Mouse (Mus musculus) ES-E14 (cell line): Measurements from ENCODE around the gene Golga7b. TPM values are rescaled to one million over a fixed set of nuclear protein-coding genes. Genes with fewer than 3 reads are reported as not detected.

Source experiments
- DNase-seq: peaks from one replicate; pipeline ENCODE4 v3.0.0-alpha.2; 2013; ENCODE audit warnings: low read depth, low spot score
- H3K27ac ChIP-seq: 2 replicates; pipeline ENCODE4 v1.5.1; 2012; ENCODE audit warnings: low read depth, mild to moderate bottlenecking, low read length, moderate library complexity, mixed read lengths; ENCODE audit not compliant: poor library complexity, insufficient read depth, severe bottlenecking
- H3K36me3 ChIP-seq: 2 replicates; pipeline ENCODE4 v1.6.1; 2012; ENCODE audit warnings: mild to moderate bottlenecking, low read length, moderate library complexity, mixed read lengths; ENCODE audit not compliant: control insufficient read depth, poor library complexity, insufficient read depth, severe bottlenecking
- H3K4me1 ChIP-seq, 2 experiments: fragments of 150-350 bp in 1 of 2; sonication (generic) in 1 of 2; 2 replicates each; pipeline ENCODE4 v1.6.1; 2012; ENCODE audit warnings: low read length in 2 of 2, mild to moderate bottlenecking in 1 of 2, mixed read lengths in 1 of 2; ENCODE audit not compliant: control insufficient read depth in 2 of 2, insufficient read depth in 2 of 2, poor library complexity in 1 of 2
- H3K4me3 ChIP-seq, 2 experiments: fragments of 150-350 bp in 1 of 2; sonication (generic) in 1 of 2; 2 replicates each; pipeline ENCODE4 v1.5.1; 2012; ENCODE audit warnings: low read length in 2 of 2, low read depth in 1 of 2, mild to moderate bottlenecking in 1 of 2, mixed read lengths in 1 of 2; ENCODE audit not compliant: insufficient read depth in 1 of 2, poor library complexity in 1 of 2, severe bottlenecking in 1 of 2
- H3K9ac ChIP-seq: 2 replicates; pipeline ENCODE4 v1.6.1; 2012; ENCODE audit warnings: low read depth, mild to moderate bottlenecking, low read length, mixed read lengths; ENCODE audit not compliant: poor library complexity, insufficient read depth, severe bottlenecking
- H3K9me3 ChIP-seq: fragments of 150-350 bp; sonication (generic); 2 replicates; pipeline ENCODE4 v1.6.1; 2012; ENCODE audit warnings: low read depth, mild to moderate bottlenecking, low read length; ENCODE audit not compliant: control insufficient read depth, insufficient read depth
- CHD2 ChIP-seq: IDR thresholded peaks from 2 replicates; pipeline ENCODE4 v1.6.1; 2014; ENCODE audit warnings: mild to moderate bottlenecking, low read depth, low read length, inconsistent platforms
- HCFC1 ChIP-seq: IDR thresholded peaks from 2 replicates; pipeline ENCODE4 v1.6.1; 2012; ENCODE audit warnings: low read length, inconsistent platforms, borderline replicate concordance; ENCODE audit not compliant: insufficient read depth
- MAFK ChIP-seq: IDR thresholded peaks from 2 replicates; pipeline ENCODE4 v1.6.1; 2014; ENCODE audit warnings: mild to moderate bottlenecking, low read depth, low read length, inconsistent platforms; ENCODE audit not compliant: insufficient read depth
- ZC3H11A ChIP-seq: IDR thresholded peaks from 2 replicates; pipeline ENCODE4 v1.6.1; 2012; ENCODE audit warnings: low read depth, mild to moderate bottlenecking, inconsistent platforms, low read length, borderline replicate concordance
- ZNF384 ChIP-seq: IDR thresholded peaks from 2 replicates; pipeline ENCODE4 v1.6.1; 2012; ENCODE audit warnings: low read depth, low read length, inconsistent platforms
- in situ Hi-C, 2 experiments: fragments of 600-800 bp; cut with MboI; formaldehyde crosslinking; loops; one replicate each; pipeline ENCODE4 v1.15.1; 2025; ENCODE audit warnings: low sequenced_read_pairs in 2 of 2, inconsistent platforms in 1 of 2; ENCODE audit not compliant: unreplicated experiment in 2 of 2
- total RNA-seq: library from RNA; depleted of rRNA; stranded (reverse); fragments of 300-350 nt; gene quantifications from 2 replicates; pipeline ENCODE4 v1.2.3, GENCODE M21; 2012; rRNA removed

The Golga7b gene
- total RNA-seq, 1 experiment = 0.09 TPM

DNA sequence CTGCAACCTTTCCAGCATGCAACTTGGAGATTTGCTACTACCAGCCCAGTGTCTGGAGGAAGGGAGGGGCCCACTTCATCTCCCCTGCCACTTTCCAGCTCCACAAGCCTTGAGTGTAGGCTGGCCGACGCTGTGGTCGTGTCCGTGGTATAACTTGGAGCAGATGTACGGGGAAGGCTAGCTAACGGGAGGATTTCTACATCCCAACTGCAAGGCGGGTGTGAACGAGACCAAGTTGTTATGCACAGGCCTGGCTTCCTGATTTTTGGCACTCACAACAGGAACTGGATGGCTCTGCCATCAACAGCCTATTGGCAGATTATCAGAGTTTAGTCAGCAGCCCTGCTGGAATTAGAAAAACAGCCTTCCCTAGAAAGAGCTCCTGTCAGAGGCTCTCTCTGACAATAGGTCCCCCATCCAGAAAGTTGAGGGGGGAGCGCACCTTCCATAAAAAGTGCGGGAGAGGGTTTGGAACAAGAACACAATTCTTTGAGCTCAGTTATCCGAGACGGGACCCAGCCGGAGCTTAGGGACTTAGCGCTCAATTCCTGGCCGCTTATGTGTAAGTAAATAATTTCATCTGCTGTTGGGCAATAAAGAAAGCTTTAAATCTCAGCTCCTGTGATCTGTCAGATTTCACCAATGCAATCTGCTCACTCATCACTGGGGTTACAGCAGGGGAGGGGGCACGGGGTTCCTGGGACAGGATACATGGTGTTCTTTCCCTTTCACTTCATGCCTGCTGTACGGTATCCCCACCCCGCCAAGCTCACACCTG is 70.5 kb downstream of the Golga7b start:
- in situ Hi-C loops = loop anchor here in 1 of 2 experiments (5.0 kb wide), 1 partner anchor 109 kb away; no protein-coding TSS in a partner anchor
- H3K27ac ChIP-seq = no peak overlapping the region
- no peak for TF ChIP-seq ZC3H11A
- TF ChIP-seq MAFK = no peak
- TF ChIP-seq HCFC1 = no peak
- no peak for TF ChIP-seq CHD2
- no peak for TF ChIP-seq ZNF384

More for the DNA sequence above, 70.5 kb downstream of the Golga7b start:
- Histone ChIP-seq H3K4me1 (peaks cover 0 to 25% of the 10 kb centered on the region in 2 experiments; a peak in 2 of 4 replicates), H3K9me3 (no peaks in the 10 kb centered on the region), H3K4me3 (peak overlapping the region; percentile 3 to 18; a peak in 1 of 4 replicates), H3K9ac (peak overlapping the region; percentile 16; the same call in 1 of the 2 replicates), H3K36me3 (no peaks in the 10 kb centered on the region)
- DNase-seq = no peak

Other genes starting within 250 kb of the Golga7b start
- gene Ankrd2, start 211.6 kb upstream of the Golga7b start, total RNA-seq = 0.45 TPM in 1 of 2 replicates, not detected in the other
- 0.89 and 1.6 TPM in 2 replicates for gene Hoga1, start 202.0 kb upstream of the Golga7b start, total RNA-seq
- 0.62 and 0.69 TPM in 2 replicates for gene 4933411K16Rik, start 195.3 kb upstream of the Golga7b start, total RNA-seq
- 2.9 and 3.1 TPM in 2 replicates for gene Morn4, start 161.2 kb upstream of the Golga7b start, total RNA-seq
- gene Pi4k2a, start 157.1 kb upstream of the Golga7b start, total RNA-seq = 23.2 and 23.4 TPM in 2 replicates
- 98.8 and 99.2 TPM in 2 replicates for gene Avpi1, start 118.5 kb upstream of the Golga7b start, total RNA-seq
- 39.8 and 56.3 TPM in 2 replicates for gene Marveld1, start 100.2 kb upstream of the Golga7b start, total RNA-seq
- 45.9 and 78.1 TPM in 2 replicates for gene Zfyve27, start 83.6 kb upstream of the Golga7b start, total RNA-seq
- 6.0 and 7.2 TPM in 2 replicates for gene Sfrp5, start 45.3 kb upstream of the Golga7b start, total RNA-seq
- gene Crtac1, start 184.2 kb downstream of the Golga7b start, total RNA-seq = 2.0 and 3.4 TPM in 2 replicates